Mouse (Mus musculus): ENCODE measurements around the gene Gsc2. TPM values are rescaled to one million over a fixed set of nuclear protein-coding genes. Genes with fewer than 3 reads are reported as not detected.

The Gsc2 gene
- total RNA-seq, 2 experiments from 2014 or later, result not detected

GRCm38 (mm10) chr16:17865293-17865692, 49.6 kb downstream of the Gsc2 start:
- no peak for DNase-seq (ENCODE audit: low spot score in 2 of 2)

Other genes with a start within 250 kb of the Gsc2 start
- gene Med15, start 182.2 kb downstream of the Gsc2 start, total RNA-seq (2021), result 10 to 100 TPM; 66.2 to 69.6 TPM
- gene Klhl22, start 155.4 kb downstream of the Gsc2 start, total RNA-seq (2021), result 100 to 1,000 TPM; 108 TPM
- gene Scarf2, start 117.8 kb downstream of the Gsc2 start, total RNA-seq (2021), result 1 to 10 TPM; 4.7 to 5.0 TPM
- gene B830017H08Rik, start 81.9 kb downstream of the Gsc2 start, total RNA-seq (2021), result 1 to 10 TPM; 4.5 to 5.8 TPM
- gene Car15, start 76.7 kb downstream of the Gsc2 start, total RNA-seq (2021), result 1 to 10 TPM; 7.5 to 9.2 TPM
- gene Gm20518, start 23.4 kb downstream of the Gsc2 start, total RNA-seq (2021), result 1 to 10 TPM; 1.3 to 1.7 TPM
- under 1 TPM in 1 of 2 experiments, not detected in 1; 0.09 TPM for gene Tssk1, start 20.8 kb downstream of the Gsc2 start, total RNA-seq (2021)
- 100 to 1,000 TPM; 109 to 114 TPM for gene Dgcr2, start 16.5 kb downstream of the Gsc2 start, total RNA-seq (2021)
- gene Tssk2, start 16.4 kb downstream of the Gsc2 start, total RNA-seq (2021), result not detected
- gene Ess2, start 3.7 kb downstream of the Gsc2 start, total RNA-seq (2021), result 10 to 100 TPM; 31.7 to 33.5 TPM
- gene Slc25a1, start 13.2 kb upstream of the Gsc2 start, total RNA-seq (2021), result 10 to 100 TPM; 78.3 to 87.2 TPM
- gene Vpreb2, start 65.4 kb upstream of the Gsc2 start, total RNA-seq (2021), result not detected
- 100 to 1,000 TPM in 1 of 2 experiments, 10 to 100 TPM in 1; 87.0 to 112 TPM for gene Dgcr6, start 137.8 kb upstream of the Gsc2 start, total RNA-seq (2021)
- 10 to 100 TPM; 15.8 to 17.3 TPM for gene Prodh, start 175.1 kb upstream of the Gsc2 start, total RNA-seq (2021)
- 10 to 100 TPM; 76.3 to 78.0 TPM for gene Rtn4r, start 212.6 kb upstream of the Gsc2 start, total RNA-seq (2021)

Measured in layer of hippocampus, postnatal 10 days (tissue).